Mouse (Mus musculus) splenic B cell, adult 2 months (primary cell): ENCODE results near the gene Drosha.
A peak's percentile ranks its signal among the peaks of the same experiment; 100 is the strongest.
"Not testable (repeated sequence)": the region's sequence is repeated elsewhere in the genome, so short reads cannot be mapped to it uniquely, and the experiment has no call there.

Experiments used
- DNase-seq: peaks from one replicate; pipeline ENCODE4 v3.0.0-alpha.2; 2011; ENCODE audit warnings: low read depth, low spot score
- H3K27me3 ChIP-seq: 2 replicates; pipeline ENCODE4 v1.6.1; 2012; ENCODE audit warnings: mild to moderate bottlenecking, low read length, moderate library complexity, mixed read lengths; ENCODE audit not compliant: control insufficient read depth, poor library complexity, insufficient read depth, severe bottlenecking
- H3K36me3 ChIP-seq: 2 replicates; pipeline ENCODE4 v1.6.1; 2012; ENCODE audit warnings: mild to moderate bottlenecking, low read length, moderate library complexity, mixed read lengths; ENCODE audit not compliant: control insufficient read depth, poor library complexity, insufficient read depth, severe bottlenecking

Gene Drosha

DNA sequence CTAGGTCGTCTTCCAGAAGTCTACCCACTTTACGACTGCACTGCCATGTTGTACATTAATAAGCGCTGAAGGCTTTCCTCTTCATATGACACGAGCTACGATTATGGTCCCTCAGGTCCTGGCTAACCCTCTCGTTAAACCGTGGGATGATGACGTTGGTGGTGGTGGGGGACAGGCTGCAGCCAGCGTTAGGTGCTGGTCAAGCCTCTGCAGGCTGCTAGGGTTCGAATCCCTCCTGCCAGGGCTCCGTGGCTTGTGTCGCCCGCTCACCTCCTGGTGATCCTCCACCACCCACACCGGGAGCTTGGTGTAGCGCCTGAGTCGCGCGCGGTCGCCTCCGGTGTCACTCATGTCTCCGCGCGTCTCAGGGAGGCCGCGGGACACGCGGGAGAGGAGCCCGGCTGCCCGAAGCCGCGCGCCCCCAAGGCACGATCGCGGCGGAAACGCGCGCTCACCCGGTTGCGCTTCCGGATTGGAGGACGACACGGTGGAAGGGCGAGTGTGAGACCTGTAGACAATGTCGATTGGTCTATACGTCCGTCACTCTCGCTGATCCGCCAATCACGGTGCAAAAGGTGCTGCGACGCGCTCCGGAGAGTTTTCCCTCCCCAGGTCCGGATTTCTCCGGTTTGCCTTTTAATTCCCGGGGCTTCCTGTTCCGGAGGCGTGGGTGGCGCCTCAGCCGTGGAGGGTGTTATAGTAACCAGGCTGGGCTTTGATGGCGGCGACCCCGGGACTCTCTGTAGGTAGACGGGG, at the start of gene Drosha, which contains the start of gene 6030458C11Rik:
TSS of gene Drosha (plus strand) at position 619 of the 756 bp plus-strand sequence.
TSS of gene 6030458C11Rik (minus strand) at position 453 of the 756 bp plus-strand sequence.
- peak; percentile 99 for DNase-seq
- Histone ChIP-seq H3K27me3 (no peaks in the 10 kb centered on the region), H3K36me3 (no peaks in the 10 kb centered on the region)

DNA sequence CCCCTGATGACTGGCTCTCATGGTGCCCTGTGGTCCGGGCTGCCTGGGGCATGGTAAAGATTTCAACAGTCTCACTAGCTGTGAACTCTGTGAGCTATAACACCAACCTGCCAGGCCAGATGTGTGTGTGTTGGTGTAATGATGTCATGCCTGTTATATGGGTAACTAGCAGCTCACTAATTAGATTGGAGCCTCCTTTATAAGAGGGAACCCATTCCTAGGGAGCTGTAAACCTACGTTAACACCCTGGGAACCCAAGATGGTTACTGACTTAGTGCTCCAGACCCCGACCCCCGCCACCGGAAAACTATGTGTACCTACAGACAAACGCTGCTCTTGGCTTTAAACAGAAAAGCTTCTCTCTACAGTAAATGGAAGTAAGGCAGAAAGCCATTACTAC, 43.3 kb upstream of the Drosha start:
- no peak for DNase-seq
- Histone ChIP-seq H3K36me3 (no peaks in the 10 kb centered on the region), H3K27me3 (no peaks in the 10 kb centered on the region)

DNA sequence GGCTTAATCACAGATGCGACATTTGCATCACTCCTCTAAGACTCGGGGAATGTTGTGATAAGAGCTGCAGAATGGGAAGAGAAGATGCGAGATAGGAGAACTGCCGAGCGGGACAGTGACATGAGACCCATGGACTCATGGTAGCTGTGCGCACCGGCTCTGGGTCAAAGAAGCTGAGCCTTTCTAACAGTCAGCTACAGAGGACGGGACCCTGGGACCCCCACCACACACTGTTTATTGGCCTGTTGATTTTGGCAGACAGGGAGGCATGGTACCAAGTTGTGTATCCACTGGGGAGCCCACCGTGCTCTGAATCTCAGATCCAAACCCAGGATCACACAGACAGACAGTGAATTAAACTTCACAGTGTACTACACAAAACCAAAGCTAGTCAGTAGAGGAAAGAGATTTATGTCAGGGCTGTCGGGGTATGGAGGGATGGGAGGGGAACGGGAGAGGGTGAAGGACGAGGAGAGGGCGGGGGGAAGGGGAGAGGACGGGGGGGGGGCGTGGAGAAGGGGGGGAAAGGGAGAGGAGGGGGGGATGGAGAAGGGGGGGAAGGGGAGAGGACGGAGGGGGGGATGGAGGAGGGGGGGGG, 42.8 kb upstream of the Drosha start:
- DNase-seq: no peak
- H3K27me3 ChIP-seq: no peaks in the 10 kb centered on the region

DNA sequence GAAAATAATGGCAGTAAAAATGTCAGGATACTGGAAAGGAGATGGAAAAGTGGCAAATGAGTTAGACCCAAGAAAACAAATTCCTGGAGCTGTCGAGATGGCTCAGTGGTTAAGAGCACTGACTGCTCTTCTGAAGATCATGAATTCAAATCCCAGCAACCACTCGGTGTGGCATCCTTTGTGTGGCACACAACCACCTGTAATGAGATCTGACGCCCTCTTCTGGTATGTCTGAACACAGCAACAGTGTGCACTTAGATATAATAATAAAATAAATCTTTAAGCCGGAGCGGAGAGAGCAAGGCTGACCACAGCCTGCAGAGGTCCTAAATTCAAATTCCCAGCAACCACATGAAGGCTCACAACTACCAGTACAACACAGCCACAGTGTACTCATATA, 36.1 kb upstream of the Drosha start:
- Histone ChIP-seq H3K27me3 (no peaks in the 10 kb centered on the region), H3K36me3 (no peaks in the 10 kb centered on the region)
- no peak for DNase-seq

More for the DNA sequence above, 42.8 kb upstream of the Drosha start:
- H3K36me3 ChIP-seq: no peaks in the 10 kb centered on the region

DNA sequence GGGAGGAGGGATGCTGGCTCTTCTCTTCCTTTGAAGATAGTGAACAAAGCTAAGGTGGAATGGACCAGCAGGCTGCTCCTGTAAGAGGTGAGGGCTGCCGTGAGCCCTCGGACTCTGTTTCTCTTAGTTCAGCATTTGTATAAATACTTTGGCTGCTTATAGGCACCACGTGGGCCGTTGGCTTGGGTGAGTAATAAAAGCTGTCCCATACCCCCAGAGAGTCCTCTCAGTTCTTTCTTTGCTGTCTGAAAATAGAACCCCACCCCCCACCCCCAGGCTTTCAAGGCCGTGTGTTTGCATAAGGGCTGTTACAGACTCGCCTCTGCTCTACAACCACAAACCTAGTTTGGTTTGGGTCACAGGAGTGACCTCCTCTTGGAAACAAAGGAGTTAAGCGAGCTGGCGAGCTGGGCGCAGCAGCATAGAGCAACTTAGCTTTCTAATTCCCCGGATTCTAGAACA, 35.2 kb upstream of the Drosha start:
- Histone ChIP-seq H3K27me3 (no peaks in the 10 kb centered on the region), H3K36me3 (no peaks in the 10 kb centered on the region)
- no peak for DNase-seq

DNA sequence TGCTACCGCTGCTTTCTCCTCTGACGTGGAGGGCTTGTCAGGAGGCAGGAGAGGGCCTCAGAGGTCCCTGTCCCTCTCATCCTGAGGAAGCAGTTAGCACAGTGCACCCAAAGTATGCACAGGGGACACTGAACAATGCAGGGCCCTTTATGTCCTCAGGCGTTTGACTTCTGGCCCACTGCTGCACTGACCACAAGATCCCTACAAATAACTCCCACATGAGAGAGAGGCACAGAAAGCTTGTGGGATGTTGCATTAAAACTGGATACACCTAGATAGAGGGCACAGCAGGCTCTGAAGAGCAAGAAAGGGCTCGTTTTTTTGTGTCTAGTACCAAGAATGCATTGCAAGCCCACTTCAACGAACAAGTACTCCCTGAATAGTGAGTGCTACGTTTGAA, 30.3 kb upstream of the Drosha start:
- no peaks in the 10 kb centered on the region for H3K27me3 ChIP-seq
- no peak for DNase-seq
- H3K36me3 ChIP-seq: no peaks in the 10 kb centered on the region

DNA sequence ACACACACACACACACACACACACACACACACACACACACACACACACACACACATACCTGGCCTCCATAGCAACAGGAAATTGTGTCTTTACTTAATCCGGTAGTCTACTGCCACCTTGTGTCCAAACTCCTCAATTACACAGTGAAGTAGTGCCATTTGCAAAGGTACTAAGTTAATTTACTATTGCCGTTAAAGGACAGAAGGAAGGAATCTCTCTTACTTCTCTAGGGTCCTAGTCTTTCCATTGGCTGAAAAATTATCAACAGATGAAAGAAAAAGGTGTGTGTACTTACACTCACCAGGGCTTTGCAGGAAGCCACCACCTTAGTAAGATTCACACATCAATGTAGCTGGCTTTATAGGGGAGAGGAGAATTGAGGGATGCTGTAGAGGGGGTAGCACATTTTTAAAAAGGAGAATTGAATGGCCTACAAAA, 29.1 kb upstream of the Drosha start:
- no peaks in the 10 kb centered on the region for H3K36me3 ChIP-seq
- peak; percentile 91 for DNase-seq
- H3K27me3 ChIP-seq: no peaks in the 10 kb centered on the region

DNA sequence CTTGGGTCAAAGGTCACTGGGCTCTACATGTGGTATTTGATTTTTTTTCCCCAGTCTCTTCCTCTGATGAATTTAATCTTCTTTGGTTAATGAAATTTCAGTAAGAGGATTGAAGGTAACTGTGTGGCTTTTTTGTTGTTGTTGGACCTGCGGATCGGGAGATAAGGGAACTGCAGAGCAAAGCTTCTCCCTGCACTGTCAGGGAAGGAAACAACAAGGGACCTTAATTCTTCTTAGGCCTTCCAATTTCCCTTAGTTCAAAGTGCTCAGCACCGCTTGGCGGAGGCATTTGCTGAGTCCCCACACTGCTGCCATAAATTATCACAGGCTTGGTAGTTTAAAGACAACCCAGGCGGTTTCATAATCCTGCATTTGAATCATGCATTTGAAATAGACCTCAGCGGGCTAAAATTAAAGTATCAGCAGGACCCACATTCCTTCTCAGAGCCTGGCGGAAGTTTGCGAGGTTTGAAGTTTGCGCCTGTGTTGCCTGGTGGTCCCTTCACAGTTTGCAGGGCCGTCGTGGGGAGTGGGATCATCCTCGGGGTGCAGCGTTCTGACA, 28.6 kb upstream of the Drosha start:
- no peaks in the 10 kb centered on the region for H3K36me3 ChIP-seq
- H3K27me3 ChIP-seq: no peaks in the 10 kb centered on the region
- no peak for DNase-seq

DNA sequence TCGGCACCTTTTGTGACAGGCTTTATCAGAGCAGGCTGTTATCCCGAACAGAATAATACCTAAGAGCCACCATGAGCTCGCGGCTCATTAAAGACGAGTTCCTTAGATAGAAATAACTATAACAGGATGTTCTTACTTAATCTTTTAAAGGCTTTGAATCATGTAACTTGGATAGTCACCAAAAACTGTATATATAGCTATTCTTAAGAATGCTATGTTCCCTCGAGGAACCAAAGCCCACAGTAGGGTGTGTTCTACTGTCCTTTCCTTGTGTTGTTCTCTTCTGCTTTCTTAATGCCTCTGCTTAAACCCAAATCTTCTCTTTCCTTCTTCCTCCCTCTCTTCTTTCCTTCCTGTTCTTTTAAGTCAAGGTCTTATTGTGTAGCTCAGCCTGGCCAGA, 26.6 kb upstream of the Drosha start:
- no peak for DNase-seq
- no peaks in the 10 kb centered on the region for H3K36me3 ChIP-seq
- H3K27me3 ChIP-seq: no peaks in the 10 kb centered on the region

DNA sequence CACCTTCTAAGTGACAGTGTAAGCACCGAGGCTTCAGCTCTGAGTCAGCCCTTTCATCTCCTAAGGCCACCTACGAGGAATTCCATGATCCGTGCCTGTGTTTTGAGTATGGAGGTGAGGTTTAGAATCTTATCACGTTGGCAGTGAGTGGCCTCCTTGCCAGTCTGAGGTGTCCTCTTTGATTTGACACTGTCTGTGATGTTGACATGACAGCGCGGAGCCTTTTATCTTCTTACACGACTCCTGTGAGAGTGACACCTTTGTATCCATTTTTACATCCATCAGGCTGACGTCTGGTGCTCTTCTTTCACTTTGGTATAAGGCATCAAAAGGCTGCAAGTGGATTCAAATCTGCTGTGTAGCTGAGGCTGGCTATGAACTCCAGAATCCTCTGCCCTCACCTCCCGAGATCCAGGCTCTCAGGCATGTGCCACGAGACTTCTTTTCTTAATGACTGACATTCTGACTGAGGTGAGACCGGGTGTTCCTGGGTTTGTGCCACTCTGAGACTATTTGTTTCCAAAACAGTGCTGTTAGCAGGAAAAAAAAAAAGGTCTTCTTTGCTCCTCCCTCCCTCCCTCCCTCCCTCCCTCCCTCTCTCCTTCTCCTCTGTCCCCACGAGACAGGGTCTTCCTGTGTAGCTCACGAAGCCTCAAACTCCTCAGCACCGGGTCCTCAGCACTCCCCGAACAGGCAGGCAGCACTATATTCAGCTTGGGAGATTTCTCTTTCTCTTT, 24.0 kb upstream of the Drosha start:
- DNase-seq: peak; percentile 8
- Histone ChIP-seq H3K27me3 (no peaks in the 10 kb centered on the region), H3K36me3 (no peaks in the 10 kb centered on the region)

DNA sequence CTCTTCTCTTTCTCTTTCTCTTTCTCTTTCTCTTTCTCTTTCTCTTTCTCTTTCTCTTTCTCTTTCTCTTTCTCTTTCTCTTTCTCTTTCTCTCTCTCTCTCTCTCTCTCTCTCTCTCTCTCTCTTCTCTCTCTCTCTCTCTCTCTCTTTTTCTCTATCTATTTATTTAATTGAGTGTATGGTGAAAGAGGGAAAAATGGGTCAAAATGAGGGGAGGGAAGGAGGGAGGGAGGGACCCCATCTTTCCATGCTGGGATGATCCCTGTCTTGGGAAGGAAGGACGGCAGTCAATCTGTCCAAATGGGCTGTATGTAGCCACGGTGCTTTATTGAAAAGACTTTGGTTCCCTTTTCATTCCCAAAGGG, 23.5 kb upstream of the Drosha start:
- not testable (repeated sequence) for H3K27me3 ChIP-seq, H3K36me3 ChIP-seq, DNase-seq

DNA sequence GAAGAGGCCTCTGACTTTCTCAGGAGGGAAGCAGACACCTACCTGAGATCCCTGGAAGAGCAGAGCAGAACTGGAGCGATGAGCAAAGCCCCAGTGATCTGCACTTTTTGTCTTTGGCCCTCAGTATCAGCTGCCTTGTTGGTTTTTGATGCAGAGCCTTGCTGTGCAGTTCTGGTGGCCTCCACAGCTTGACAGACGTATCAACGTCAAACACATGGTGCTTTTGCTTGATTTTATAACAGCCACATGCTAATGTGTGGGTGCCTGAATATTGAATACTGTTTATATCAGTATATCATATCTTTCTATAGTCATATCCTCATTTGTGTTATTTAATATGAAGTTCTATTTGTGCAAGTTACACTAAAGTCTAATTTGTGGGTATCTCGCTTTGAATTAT, 19.5 kb upstream of the Drosha start:
- DNase-seq: no peak

DNA sequence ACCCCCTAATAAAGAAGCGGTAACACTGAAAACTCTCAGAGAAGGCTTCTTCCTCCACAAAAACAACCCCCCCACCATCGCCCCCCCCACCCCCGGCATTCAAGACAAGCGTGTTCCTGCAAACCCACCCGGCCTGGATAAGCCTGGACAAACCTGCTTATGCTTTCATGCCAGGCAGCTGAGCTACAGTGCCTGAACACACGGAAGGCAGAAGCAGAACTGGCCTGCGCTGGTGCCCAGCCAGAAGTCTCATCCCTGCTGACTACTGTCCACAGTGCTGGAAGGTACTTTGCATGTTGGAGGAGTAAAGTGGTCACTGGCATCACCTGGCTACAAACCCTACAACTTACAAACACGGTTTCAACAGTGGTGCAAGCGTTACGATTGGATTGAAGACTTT, 17.5 kb upstream of the Drosha start:
- H3K36me3 ChIP-seq: peaks cover 6% of the 10 kb centered on the region; the same call in 1 of the 2 replicates
- H3K27me3 ChIP-seq: no peaks in the 10 kb centered on the region
- DNase-seq: no peak

More for the DNA sequence above, 19.5 kb upstream of the Drosha start:
- Histone ChIP-seq H3K36me3 (peaks cover 2% of the 10 kb centered on the region; the same call in 1 of the 2 replicates), H3K27me3 (no peaks in the 10 kb centered on the region)

DNA sequence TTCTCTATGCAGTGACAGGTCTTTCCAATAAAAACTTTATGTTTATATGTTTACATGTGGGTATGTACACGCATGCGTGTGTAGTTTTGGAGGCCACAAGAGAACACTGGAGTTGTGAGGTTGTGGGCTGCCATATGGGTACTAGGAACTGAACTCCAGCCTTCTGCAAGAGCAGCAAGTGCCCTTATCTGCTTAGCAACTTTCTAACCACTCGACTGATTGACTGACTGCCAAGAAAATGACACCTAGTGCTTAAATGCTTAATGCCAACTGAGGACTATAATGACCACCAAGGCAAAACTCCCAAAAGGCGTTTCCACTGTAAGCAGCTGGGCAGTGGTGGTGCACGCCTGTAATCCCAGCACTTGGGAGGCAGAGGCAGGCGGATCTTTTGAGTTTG, 15.3 kb upstream of the Drosha start:
- Histone ChIP-seq H3K36me3 (peaks cover 10% of the 10 kb centered on the region), H3K27me3 (no peaks in the 10 kb centered on the region)
- no peak for DNase-seq

DNA sequence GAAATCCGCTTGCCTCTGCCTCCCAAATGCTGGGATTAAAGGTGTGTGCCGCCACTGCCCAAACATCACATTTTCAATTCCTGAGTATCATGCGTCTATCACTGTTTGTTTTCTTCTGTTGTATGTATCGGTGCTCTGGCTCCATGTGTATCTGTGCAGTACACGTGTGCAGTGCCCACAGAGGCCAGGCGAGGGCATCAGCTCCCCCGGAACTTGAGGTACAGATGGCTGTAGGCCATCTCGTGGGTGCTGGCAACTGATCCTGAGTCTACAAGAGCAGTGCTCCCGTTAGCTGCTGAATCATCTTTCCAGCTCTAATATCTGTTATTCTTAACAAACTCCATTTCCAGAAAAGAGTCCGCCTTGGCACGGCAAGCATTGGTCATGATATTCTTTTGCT, 12.0 kb upstream of the Drosha start:
- no peak for DNase-seq
- no peaks in the 10 kb centered on the region for H3K27me3 ChIP-seq
- H3K36me3 ChIP-seq: peaks cover 13% of the 10 kb centered on the region
